Mouse (Mus musculus): ENCODE data around the gene Cpne2. TPM values are rescaled to one million over a fixed set of nuclear protein-coding genes. Genes with fewer than 3 reads are reported as not detected.

The Cpne2 gene
- polyA plus RNA-seq (2015; fragmentation: Nextera tagmentation; extraction: Ambion mirVana), result 8.6 and 9.2 TPM in 2 replicates

GRCm38 (mm10) chr8:94532873-94533671, at the start of gene Cpne2:
Cpne2 (plus strand) TSS chr8:94532990.
- H3K4me3 ChIP-seq (ENCODE audit: low read depth, low read length), result peak within 1 kb of the TSS; percentile 59
- no peaks in the 10 kb centered on the region for H3K9me3 ChIP-seq (ENCODE audit: low read length)
- WGBS, result under 1% methylated on average over 51 of the region's 81 CpGs
- TF ChIP-seq EP300 (IDR thresholded peaks at IDR 0.05) (no peak), CTCF (IDR thresholded peaks at IDR 0.05) (peak; percentile 41; the same call in 1 of the 2 replicates)
- H3K27me3 ChIP-seq (replicated peaks; ENCODE audit: insufficient read depth, low read length), result no peaks in the 10 kb centered on the region
- ATAC-seq, result peak; percentile 91
- H3K27ac ChIP-seq (ENCODE audit: low read length), result no peak within 1 kb of the TSS
- peak within 1 kb of the TSS; percentile 94 for H3K4me2 ChIP-seq (replicated peaks; ENCODE audit: low read depth, low read length)
- no peaks in the 10 kb centered on the region for H3K36me3 ChIP-seq (ENCODE audit: insufficient read depth, low read length)
- peak; percentile 79 for DNase-seq (ENCODE audit: low spot score)
- H3K9ac ChIP-seq (replicated peaks; ENCODE audit: low read depth), result peak within 1 kb of the TSS; percentile 41; the same call in 1 of the 2 replicates
- no peaks in the 10 kb centered on the region for H3K4me1 ChIP-seq (ENCODE audit: insufficient read depth, low read depth, low read length)

DNA sequence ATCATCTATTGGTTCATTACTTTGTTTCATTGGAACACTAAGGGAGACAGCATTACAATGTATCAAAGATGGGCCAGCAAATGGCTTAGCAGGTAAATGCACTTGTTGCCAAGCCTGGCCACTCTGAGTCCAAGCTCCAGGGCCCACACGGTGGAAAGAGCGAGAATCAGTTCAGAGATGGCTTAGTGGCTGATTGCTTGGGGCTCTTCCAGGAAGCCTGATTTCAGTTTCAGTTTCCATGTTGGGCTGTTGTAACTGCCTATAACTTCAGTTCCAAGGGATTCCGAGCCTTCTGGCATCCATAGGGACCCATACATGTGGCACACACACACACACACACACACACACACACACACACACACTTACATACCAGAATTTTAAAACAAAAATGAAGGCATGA, 47.5 kb upstream of the Cpne2 start:
- H3K9ac ChIP-seq (replicated peaks; ENCODE audit: low read depth), result no peak overlapping the region
- no peak for DNase-seq (ENCODE audit: low spot score)
- no peaks in the 10 kb centered on the region for H3K4me1 ChIP-seq (ENCODE audit: insufficient read depth, low read depth, low read length)
- no peaks in the 10 kb centered on the region; the same call in 1 of the 2 replicates for H3K27me3 ChIP-seq (replicated peaks; ENCODE audit: insufficient read depth, low read length)
- no peak overlapping the region for H3K27ac ChIP-seq (ENCODE audit: low read length)
- H3K36me3 ChIP-seq (ENCODE audit: insufficient read depth, low read length), result no peaks in the 10 kb centered on the region
- ATAC-seq, result no peak
- TF ChIP-seq EP300 (IDR thresholded peaks at IDR 0.05), result no peak
- TF ChIP-seq CTCF (IDR thresholded peaks at IDR 0.05), result no peak
- no peak overlapping the region for H3K4me2 ChIP-seq (replicated peaks; ENCODE audit: low read depth, low read length)
- H3K9me3 ChIP-seq (ENCODE audit: low read length), result no peaks in the 10 kb centered on the region
- H3K4me3 ChIP-seq (ENCODE audit: low read depth, low read length), result no peak overlapping the region
- 66% methylated on average over 3 of the region's 3 CpGs for WGBS

- WGBS, result 20% methylated on average over 2 of the region's 2 CpGs
- no peaks in the 10 kb centered on the region for H3K9me3 ChIP-seq (ENCODE audit: low read length)
- H3K9ac ChIP-seq (replicated peaks; ENCODE audit: low read depth), result no peak overlapping the region
- no peak for TF ChIP-seq EP300 (IDR thresholded peaks at IDR 0.05)
- peak; percentile 79 for TF ChIP-seq CTCF (IDR thresholded peaks at IDR 0.05)
- ATAC-seq (peak; percentile 41; the same call in 1 of the 2 replicates), DNase-seq (ENCODE audit: low spot score) (peak; percentile 55)
- no peak overlapping the region for H3K4me2 ChIP-seq (replicated peaks; ENCODE audit: low read depth, low read length)
- H3K36me3 ChIP-seq (ENCODE audit: insufficient read depth, low read length), result no peaks in the 10 kb centered on the region
- no peaks in the 10 kb centered on the region for H3K4me1 ChIP-seq (ENCODE audit: insufficient read depth, low read depth, low read length)
- H3K27ac ChIP-seq (ENCODE audit: low read length), result no peak overlapping the region
- no peak overlapping the region for H3K4me3 ChIP-seq (ENCODE audit: low read depth, low read length)
- H3K27me3 ChIP-seq (replicated peaks; ENCODE audit: insufficient read depth, low read length), result peaks cover 2% of the 10 kb centered on the region; the same call in 1 of the 2 replicates
Measured at GRCm38 (mm10) chr8:94485882-94486281, 46.9 kb upstream of the Cpne2 start.

DNA sequence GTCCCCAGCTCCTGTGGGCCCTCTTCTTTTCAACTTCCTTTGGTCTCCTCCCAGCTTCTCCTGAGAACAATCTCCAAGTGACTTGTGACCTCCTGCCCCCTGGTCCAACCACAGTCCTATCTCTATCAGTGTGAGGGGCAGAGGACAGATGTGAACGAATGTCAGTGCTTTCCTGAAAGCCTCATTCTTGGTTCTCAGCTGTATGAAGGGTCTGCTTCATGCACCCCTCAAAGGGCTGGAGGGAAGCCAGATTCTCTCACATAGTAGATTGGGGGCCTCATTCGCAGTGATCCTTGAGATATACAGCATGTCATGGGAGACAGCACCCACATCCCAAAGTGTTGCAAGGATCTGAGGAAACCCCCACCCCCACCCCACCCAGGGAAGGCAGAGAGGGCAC, 44.8 kb upstream of the Cpne2 start:
- Histone ChIP-seq H3K36me3 (ENCODE audit: insufficient read depth, low read length) (no peaks in the 10 kb centered on the region), H3K4me3 (ENCODE audit: low read depth, low read length) (no peak overlapping the region), H3K4me2 (replicated peaks; ENCODE audit: low read depth, low read length) (no peak overlapping the region), H3K27me3 (replicated peaks; ENCODE audit: insufficient read depth, low read length) (0 out of 2 replicates have a peak, but pooled peaks cover 6% of the 10 kb centered on the region), H3K9me3 (ENCODE audit: low read length) (no peaks in the 10 kb centered on the region), H3K4me1 (ENCODE audit: insufficient read depth, low read depth, low read length) (no peaks in the 10 kb centered on the region), H3K27ac (ENCODE audit: low read length) (no peak overlapping the region), H3K9ac (replicated peaks; ENCODE audit: low read depth) (no peak overlapping the region)
- ATAC-seq, result no peak
- 56% methylated on average over 2 of the region's 2 CpGs for WGBS
- DNase-seq (ENCODE audit: low spot score), result no peak
- TF ChIP-seq EP300 (IDR thresholded peaks at IDR 0.05) (no peak), CTCF (IDR thresholded peaks at IDR 0.05) (no peak)

DNA sequence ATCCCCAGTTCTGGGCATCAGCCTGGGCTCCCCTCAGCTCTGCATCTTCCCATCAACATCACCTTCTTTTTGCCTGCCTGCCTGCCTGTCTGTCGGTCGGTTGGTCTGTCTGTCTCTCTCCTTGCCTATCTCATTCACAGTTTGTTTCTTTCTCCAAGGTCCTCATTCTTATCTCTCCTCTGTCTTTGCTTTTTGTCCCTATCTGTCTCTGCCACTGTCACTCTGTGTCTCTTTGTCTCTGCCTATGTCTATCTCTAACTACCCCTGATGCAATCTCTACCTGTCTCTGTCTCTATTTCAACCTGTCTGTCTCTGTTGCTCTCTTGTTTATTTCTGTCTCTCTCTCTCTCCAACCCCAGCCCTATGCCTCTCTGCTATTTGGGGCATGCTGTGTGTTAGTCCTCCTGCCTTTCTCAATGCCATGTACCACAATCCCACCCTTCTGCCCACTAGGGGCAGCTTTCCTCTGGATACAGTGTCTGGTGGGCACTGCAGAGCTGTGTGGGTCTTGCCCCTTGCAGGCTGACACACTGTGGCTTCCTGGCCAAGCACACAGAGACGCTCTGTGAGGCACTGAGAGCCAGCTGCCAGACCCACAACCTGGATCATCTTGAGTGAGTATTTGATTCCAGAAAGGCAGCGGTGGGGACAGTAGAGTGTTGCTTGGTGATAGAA, 42.8 kb upstream of the Cpne2 start:
- DNase-seq (ENCODE audit: low spot score), result no peak
- Histone ChIP-seq H3K36me3 (ENCODE audit: insufficient read depth, low read length) (no peaks in the 10 kb centered on the region), H3K27ac (ENCODE audit: low read length) (no peak overlapping the region), H3K4me2 (replicated peaks; ENCODE audit: low read depth, low read length) (no peak overlapping the region), H3K27me3 (replicated peaks; ENCODE audit: insufficient read depth, low read length) (0 out of 2 replicates have a peak, but pooled peaks cover 6% of the 10 kb centered on the region), H3K4me3 (ENCODE audit: low read depth, low read length) (no peak overlapping the region), H3K9me3 (ENCODE audit: low read length) (no peaks in the 10 kb centered on the region), H3K9ac (replicated peaks; ENCODE audit: low read depth) (no peak overlapping the region), H3K4me1 (ENCODE audit: insufficient read depth, low read depth, low read length) (no peaks in the 10 kb centered on the region)
- no peak for ATAC-seq
- TF ChIP-seq CTCF (IDR thresholded peaks at IDR 0.05), result peak; percentile 40
- TF ChIP-seq EP300 (IDR thresholded peaks at IDR 0.05), result no peak
- 49% methylated on average over 4 of the region's 4 CpGs for WGBS

GRCm38 (mm10) chr8:94492021-94492681, 40.6 kb upstream of the Cpne2 start:
- Histone ChIP-seq H3K9me3 (ENCODE audit: low read length) (no peaks in the 10 kb centered on the region), H3K4me1 (ENCODE audit: insufficient read depth, low read depth, low read length) (no peaks in the 10 kb centered on the region), H3K4me2 (replicated peaks; ENCODE audit: low read depth, low read length) (peak overlapping the region; percentile 48), H3K36me3 (ENCODE audit: insufficient read depth, low read length) (no peaks in the 10 kb centered on the region), H3K4me3 (ENCODE audit: low read depth, low read length) (no peak overlapping the region), H3K27me3 (replicated peaks; ENCODE audit: insufficient read depth, low read length) (0 out of 2 replicates have a peak, but pooled peaks cover 6% of the 10 kb centered on the region), H3K9ac (replicated peaks; ENCODE audit: low read depth) (no peak overlapping the region), H3K27ac (ENCODE audit: low read length) (no peak overlapping the region)
- WGBS, result 6% methylated on average over 15 of the region's 15 CpGs
- DNase-seq (ENCODE audit: low spot score) (peak; percentile 92), ATAC-seq (peak; percentile 88)
- TF ChIP-seq CTCF (IDR thresholded peaks at IDR 0.05), result peak; percentile 89
- TF ChIP-seq EP300 (IDR thresholded peaks at IDR 0.05), result no peak

Data from lung, postnatal 0 days (tissue).